Mouse (Mus musculus): ENCODE results near the gene Kcnab2. TPM values are rescaled to one million over a fixed set of nuclear protein-coding genes. Genes with fewer than 3 reads are reported as not detected.

The Kcnab2 gene
- polyA plus RNA-seq, 1 experiment from 2014 or later, result 10.5 TPM

- Histone ChIP-seq H3K4me3 (ENCODE audit: low read depth, low read length) (no peak overlapping the region), H3K9ac (ENCODE audit: low read length) (no peak overlapping the region), H3K36me3 (ENCODE audit: control insufficient read depth, insufficient read depth, low read length) (no peaks in the 10 kb centered on the region), H3K9me3 (ENCODE audit: control insufficient read depth, low read length) (no peaks in the 10 kb centered on the region), H3K27me3 (ENCODE audit: control insufficient read depth, insufficient read depth, low read length) (no peaks in the 10 kb centered on the region), H3K4me2 (ENCODE audit: low read depth, low read length, severe bottlenecking) (no peak overlapping the region), H3K27ac (ENCODE audit: low read depth, low read length) (no peak overlapping the region), H3K4me1 (replicated peaks; ENCODE audit: control insufficient read depth, insufficient read depth, low read length) (no peaks in the 10 kb centered on the region; the same call in 1 of the 2 replicates)
- ATAC-seq (replicated peaks; ENCODE audit: low FRiP score), result no peak
- DNase-seq (ENCODE audit: low spot score), result no peak
- 84% methylated on average over 10 of the region's 10 CpGs for WGBS
Observed at GRCm38 (mm10) chr4:152488046-152488445, 10.4 kb upstream of the Kcnab2 start.

GRCm38 (mm10) chr4:152480426-152480825, 2.8 kb upstream of the Kcnab2 start:
- Histone ChIP-seq H3K4me1 (replicated peaks; ENCODE audit: control insufficient read depth, insufficient read depth, low read length) (peaks cover 13% of the 10 kb centered on the region), H3K9me3 (ENCODE audit: control insufficient read depth, low read length) (no peaks in the 10 kb centered on the region), H3K27ac (ENCODE audit: low read depth, low read length) (no peak overlapping the region), H3K36me3 (ENCODE audit: control insufficient read depth, insufficient read depth, low read length) (no peaks in the 10 kb centered on the region), H3K27me3 (ENCODE audit: control insufficient read depth, insufficient read depth, low read length) (peaks cover 8% of the 10 kb centered on the region; the same call in 1 of the 2 replicates), H3K4me2 (ENCODE audit: low read depth, low read length, severe bottlenecking) (no peak overlapping the region), H3K4me3 (ENCODE audit: low read depth, low read length) (no peak overlapping the region), H3K9ac (ENCODE audit: low read length) (no peak overlapping the region)
- ATAC-seq (replicated peaks; ENCODE audit: low FRiP score) (no peak), DNase-seq (ENCODE audit: low spot score) (no peak)
- 50% methylated on average over 8 of the region's 8 CpGs for WGBS

GRCm38 (mm10) chr4:152478224-152478567, 525 bp upstream of the Kcnab2 start:
- Histone ChIP-seq H3K4me2 (ENCODE audit: low read depth, low read length, severe bottlenecking) (peak overlapping the region; percentile 81), H3K4me1 (replicated peaks; ENCODE audit: control insufficient read depth, insufficient read depth, low read length) (peaks cover 13% of the 10 kb centered on the region), H3K9me3 (ENCODE audit: control insufficient read depth, low read length) (no peaks in the 10 kb centered on the region), H3K36me3 (ENCODE audit: control insufficient read depth, insufficient read depth, low read length) (no peaks in the 10 kb centered on the region), H3K27ac (ENCODE audit: low read depth, low read length) (peak overlapping the region; percentile 62; the same call in 1 of the 2 replicates), H3K9ac (ENCODE audit: low read length) (peak overlapping the region; percentile 90), H3K4me3 (ENCODE audit: low read depth, low read length) (peak overlapping the region; percentile 74), H3K27me3 (ENCODE audit: control insufficient read depth, insufficient read depth, low read length) (peaks cover 8% of the 10 kb centered on the region; the same call in 1 of the 2 replicates)
- no peak for DNase-seq (ENCODE audit: low spot score)
- WGBS, result 1% methylated on average over 13 of the region's 13 CpGs
- peak; percentile 28 for ATAC-seq (replicated peaks; ENCODE audit: low FRiP score)

GRCm38 (mm10) chr4:152477106-152477465, 585 bp downstream of the Kcnab2 start:
- H3K9ac ChIP-seq (ENCODE audit: low read length), result peak overlapping the region; percentile 90
- no peaks in the 10 kb centered on the region for H3K36me3 ChIP-seq (ENCODE audit: control insufficient read depth, insufficient read depth, low read length)
- WGBS, result under 1% methylated on average over 21 of the region's 21 CpGs
- H3K27ac ChIP-seq (ENCODE audit: low read depth, low read length), result no peak overlapping the region
- no peak for ATAC-seq (replicated peaks; ENCODE audit: low FRiP score)
- no peaks in the 10 kb centered on the region; the same call in 1 of the 2 replicates for H3K9me3 ChIP-seq (ENCODE audit: control insufficient read depth, low read length)
- H3K4me3 ChIP-seq (ENCODE audit: low read depth, low read length), result peak overlapping the region; percentile 74
- DNase-seq (ENCODE audit: low spot score), result no peak
- peak overlapping the region; percentile 74 for H3K4me2 ChIP-seq (ENCODE audit: low read depth, low read length, severe bottlenecking)
- H3K4me1 ChIP-seq (replicated peaks; ENCODE audit: control insufficient read depth, insufficient read depth, low read length), result peaks cover 13% of the 10 kb centered on the region
- peaks cover 8% of the 10 kb centered on the region; the same call in 1 of the 2 replicates for H3K27me3 ChIP-seq (ENCODE audit: control insufficient read depth, insufficient read depth, low read length)

- ATAC-seq (replicated peaks; ENCODE audit: low FRiP score) (no peak), DNase-seq (ENCODE audit: low spot score) (no peak)
- WGBS, result under 1% methylated on average over 18 of the region's 18 CpGs
- H3K27me3 ChIP-seq (ENCODE audit: control insufficient read depth, insufficient read depth, low read length), result peaks cover 8% of the 10 kb centered on the region; the same call in 1 of the 2 replicates
- peak within 1 kb of the TSS; percentile 81 for H3K4me2 ChIP-seq (ENCODE audit: low read depth, low read length, severe bottlenecking)
- H3K4me1 ChIP-seq (replicated peaks; ENCODE audit: control insufficient read depth, insufficient read depth, low read length), result peaks cover 13% of the 10 kb centered on the region
- no peaks in the 10 kb centered on the region for H3K36me3 ChIP-seq (ENCODE audit: control insufficient read depth, insufficient read depth, low read length)
- H3K9me3 ChIP-seq (ENCODE audit: control insufficient read depth, low read length), result peaks cover 2% of the 10 kb centered on the region; the same call in 1 of the 2 replicates
- peak within 1 kb of the TSS; percentile 62; the same call in 1 of the 2 replicates for H3K27ac ChIP-seq (ENCODE audit: low read depth, low read length)
- H3K9ac ChIP-seq (ENCODE audit: low read length), result peak within 1 kb of the TSS; percentile 90
- H3K4me3 ChIP-seq (ENCODE audit: low read depth, low read length), result peak within 1 kb of the TSS; percentile 74
Observed at GRCm38 (mm10) chr4:152476427-152477023, 1.1 kb downstream of the Kcnab2 start, which contains the start of gene Nphp4. Gene Nphp4 (plus strand): TSS chr4:152476706.

GRCm38 (mm10) chr4:152475941-152476340, 1.7 kb downstream of the Kcnab2 start:
- no peak for ATAC-seq (replicated peaks; ENCODE audit: low FRiP score)
- H3K27ac ChIP-seq (ENCODE audit: low read depth, low read length), result no peak overlapping the region
- no peaks in the 10 kb centered on the region for H3K36me3 ChIP-seq (ENCODE audit: control insufficient read depth, insufficient read depth, low read length)
- H3K9ac ChIP-seq (ENCODE audit: low read length), result no peak overlapping the region; the same call in 1 of the 2 replicates
- 80% methylated on average over 7 of the region's 7 CpGs for WGBS
- peaks cover 2% of the 10 kb centered on the region; the same call in 1 of the 2 replicates for H3K9me3 ChIP-seq (ENCODE audit: control insufficient read depth, low read length)
- H3K4me3 ChIP-seq (ENCODE audit: low read depth, low read length), result no peak overlapping the region
- peaks cover 13% of the 10 kb centered on the region for H3K4me1 ChIP-seq (replicated peaks; ENCODE audit: control insufficient read depth, insufficient read depth, low read length)
- no peak for DNase-seq (ENCODE audit: low spot score)
- H3K27me3 ChIP-seq (ENCODE audit: control insufficient read depth, insufficient read depth, low read length), result peaks cover 8% of the 10 kb centered on the region; the same call in 1 of the 2 replicates
- peak overlapping the region; percentile 74; the same call in 1 of the 2 replicates for H3K4me2 ChIP-seq (ENCODE audit: low read depth, low read length, severe bottlenecking)

- H3K27ac ChIP-seq (ENCODE audit: low read depth, low read length), result no peak overlapping the region
- H3K4me3 ChIP-seq (ENCODE audit: low read depth, low read length), result no peak overlapping the region
- 89% methylated on average over 6 of the region's 6 CpGs for whole genome bisulfite sequencing
- peaks cover 2% of the 10 kb centered on the region; the same call in 1 of the 2 replicates for H3K9me3 ChIP-seq (ENCODE audit: control insufficient read depth, low read length)
- H3K27me3 ChIP-seq (ENCODE audit: control insufficient read depth, insufficient read depth, low read length), result no peaks in the 10 kb centered on the region
- H3K36me3 ChIP-seq (ENCODE audit: control insufficient read depth, insufficient read depth, low read length), result no peaks in the 10 kb centered on the region
- peaks cover 2% of the 10 kb centered on the region; the same call in 1 of the 2 replicates for H3K4me1 ChIP-seq (replicated peaks; ENCODE audit: control insufficient read depth, insufficient read depth, low read length)
- no peak for DNase-seq (ENCODE audit: low spot score)
- H3K9ac ChIP-seq (ENCODE audit: low read length), result no peak overlapping the region
- H3K4me2 ChIP-seq (ENCODE audit: low read depth, low read length, severe bottlenecking), result no peak overlapping the region
- no peak for ATAC-seq (replicated peaks; ENCODE audit: low FRiP score)
Observed at GRCm38 (mm10) chr4:152467951-152468350, 9.7 kb downstream of the Kcnab2 start.

GRCm38 (mm10) chr4:152466601-152467000, 11.1 kb downstream of the Kcnab2 start:
- 90% methylated on average over 13 of the region's 13 CpGs for WGBS

More at GRCm38 (mm10) chr4:152466601-152467000, 11.1 kb downstream of the Kcnab2 start:
- H3K4me2 ChIP-seq (ENCODE audit: low read depth, low read length, severe bottlenecking), result no peak overlapping the region
- peaks cover 1% of the 10 kb centered on the region; the same call in 1 of the 2 replicates for H3K9me3 ChIP-seq (ENCODE audit: control insufficient read depth, low read length)
- DNase-seq (ENCODE audit: low spot score) (no peak), ATAC-seq (replicated peaks; ENCODE audit: low FRiP score) (no peak)
- H3K27ac ChIP-seq (ENCODE audit: low read depth, low read length), result no peak overlapping the region
- H3K9ac ChIP-seq (ENCODE audit: low read length), result no peak overlapping the region
- no peaks in the 10 kb centered on the region for H3K36me3 ChIP-seq (ENCODE audit: control insufficient read depth, insufficient read depth, low read length)
- peaks cover 2% of the 10 kb centered on the region; the same call in 1 of the 2 replicates for H3K4me1 ChIP-seq (replicated peaks; ENCODE audit: control insufficient read depth, insufficient read depth, low read length)
- H3K4me3 ChIP-seq (ENCODE audit: low read depth, low read length), result no peak overlapping the region
- no peaks in the 10 kb centered on the region for H3K27me3 ChIP-seq (ENCODE audit: control insufficient read depth, insufficient read depth, low read length)
